Mouse (Mus musculus): ENCODE measurements around the gene Iqcf1.

GRCm38 (mm10) chr9:106454071-106454761 is 45.6 kb upstream of the Iqcf1 start:
- TF ChIP-seq TAL1 (IDR thresholded peaks at IDR 0.05; ENCODE audit: low read length) (no peak), GATA1 (IDR thresholded peaks at IDR 0.05; ENCODE audit: low read length) (no peak)

Measured in erythroblast, embryonic 14.5 days (primary cell).